Mouse (Mus musculus) kidney, embryonic 14.5 days (tissue): Measurements from ENCODE around the gene Kmt5c. TPM values are rescaled to one million over a fixed set of nuclear protein-coding genes. Genes with fewer than 3 reads are reported as not detected.

Experiments
- ATAC-seq: fragments of 200-750 bp; cut with Nextera tagmentation; 2 replicates; pipeline ENCODE4 v1.8.0; 2017; ENCODE audit warnings: moderate number of reproducible peaks, mild to moderate bottlenecking, moderate TSS enrichment, moderate library complexity; ENCODE audit not compliant: low FRiP score, low TSS enrichment
- H3K27ac ChIP-seq: fragments of 300-500 bp; sonication (generic); 2 replicates; pipeline ENCODE4 v1.5.1; 2014; ENCODE audit warnings: low read depth, mild to moderate bottlenecking, low read length, moderate library complexity, mixed read lengths
- H3K27me3 ChIP-seq: fragments of 300-500 bp; sonication (generic); 2 replicates; pipeline ENCODE4 v1.6.1; 2014; ENCODE audit warnings: mild to moderate bottlenecking, low read length; ENCODE audit not compliant: control insufficient read depth, insufficient read depth
- H3K36me3 ChIP-seq: fragments of 300-500 bp; sonication (generic); 2 replicates; pipeline ENCODE4 v1.6.1; 2014; ENCODE audit warnings: low read length, mixed read lengths; ENCODE audit not compliant: control insufficient read depth, insufficient read depth
- H3K4me1 ChIP-seq: fragments of 300-500 bp; sonication (generic); 2 replicates; pipeline ENCODE4 v1.6.1; 2014; ENCODE audit warnings: low read length, mixed read lengths; ENCODE audit not compliant: control insufficient read depth, insufficient read depth
- H3K4me2 ChIP-seq: fragments of 300-500 bp; sonication (generic); replicated peaks from 2 replicates; pipeline ENCODE4 v1.6.1; 2014; ENCODE audit warnings: low read depth, mild to moderate bottlenecking, low read length
- H3K4me3 ChIP-seq: fragments of 300-500 bp; sonication (generic); 2 replicates; pipeline ENCODE4 v1.5.1; 2014; ENCODE audit warnings: mild to moderate bottlenecking, low read length
- H3K9ac ChIP-seq: fragments of 300-500 bp; sonication (generic); 2 replicates; pipeline ENCODE4 v1.6.1; 2014; ENCODE audit warnings: low read depth, mild to moderate bottlenecking, low read length, moderate library complexity
- H3K9me3 ChIP-seq: fragments of 300-500 bp; sonication (generic); 2 replicates; pipeline ENCODE4 v1.6.1; 2016; ENCODE audit warnings: low read length; ENCODE audit not compliant: control insufficient read depth
- WGBS: fragments of 180-500 bp; shearing (Covaris S2); extraction: QIAGEN DNeasy Blood & Tissue Kit; methylation state at CpG from one replicate; pipeline ENCODE4 v1.1.7; 2014; 5-methylcytosine and 5-hydroxymethylcytosine counted together
- polyA plus RNA-seq: library from polyadenylated mRNA; unstranded; fragments of >200 nt; fragmentation: Nextera tagmentation; extraction: Ambion mirVana; gene quantifications from 2 replicates; pipeline ENCODE4 v1.2.1, GENCODE M21; 2014

Kmt5c gene
- 59.3 and 69.2 TPM in 2 replicates for polyA plus RNA-seq

DNA sequence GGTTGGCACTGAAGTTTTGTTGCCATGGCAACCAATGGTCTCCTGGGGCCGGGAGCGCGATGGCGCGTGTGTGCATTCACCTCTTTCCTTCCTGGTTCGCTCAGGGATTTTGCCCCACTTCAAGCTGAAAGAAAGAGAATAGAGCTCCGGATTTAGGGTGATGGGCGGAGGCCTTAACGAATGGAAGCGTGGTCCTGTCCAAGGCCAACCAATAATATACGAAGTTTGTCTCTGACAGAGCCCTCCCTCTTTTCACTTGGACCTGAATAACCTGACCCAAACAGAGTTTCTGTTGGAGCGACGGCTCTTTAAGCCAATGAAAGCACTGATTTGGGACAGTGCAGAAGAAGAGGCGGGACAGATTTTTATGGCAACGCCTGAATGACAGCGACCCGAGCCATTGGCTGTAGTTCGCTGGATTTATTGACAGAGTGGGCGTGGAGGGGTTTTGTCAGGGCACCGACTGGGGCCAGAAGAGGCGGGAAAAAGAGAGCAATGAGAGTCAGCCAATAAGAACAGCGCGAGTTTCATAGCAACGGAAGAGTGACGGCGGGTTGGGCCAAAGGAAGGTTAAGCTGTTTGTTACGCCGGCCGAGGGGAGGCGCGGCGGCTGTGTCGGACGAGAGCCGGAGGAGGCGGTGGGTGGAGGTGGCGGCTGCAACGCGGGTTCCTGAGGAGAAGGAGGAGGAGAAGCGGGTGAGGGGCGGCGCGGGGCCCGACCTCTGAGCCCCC lies at the start of gene Kmt5c:
Gene Kmt5c, plus strand, starts transcription at position 572 of the 732 bp plus-strand sequence.
- H3K4me3 ChIP-seq, result peak within 1 kb of the TSS; percentile 85
- peak within 1 kb of the TSS; percentile 85 for H3K9ac ChIP-seq
- H3K4me2 ChIP-seq, result peak within 1 kb of the TSS; percentile 75
- H3K27ac ChIP-seq, result peak within 1 kb of the TSS; percentile 92
- no peaks in the 10 kb centered on the region for H3K27me3 ChIP-seq
- H3K36me3 ChIP-seq, result peaks cover 15% of the 10 kb centered on the region
- ATAC-seq, result peak; percentile 97
- under 1% methylated on average over 37 of the region's 44 CpGs for WGBS
- no peaks in the 10 kb centered on the region for H3K9me3 ChIP-seq
- H3K4me1 ChIP-seq, result peaks cover 26% of the 10 kb centered on the region

DNA sequence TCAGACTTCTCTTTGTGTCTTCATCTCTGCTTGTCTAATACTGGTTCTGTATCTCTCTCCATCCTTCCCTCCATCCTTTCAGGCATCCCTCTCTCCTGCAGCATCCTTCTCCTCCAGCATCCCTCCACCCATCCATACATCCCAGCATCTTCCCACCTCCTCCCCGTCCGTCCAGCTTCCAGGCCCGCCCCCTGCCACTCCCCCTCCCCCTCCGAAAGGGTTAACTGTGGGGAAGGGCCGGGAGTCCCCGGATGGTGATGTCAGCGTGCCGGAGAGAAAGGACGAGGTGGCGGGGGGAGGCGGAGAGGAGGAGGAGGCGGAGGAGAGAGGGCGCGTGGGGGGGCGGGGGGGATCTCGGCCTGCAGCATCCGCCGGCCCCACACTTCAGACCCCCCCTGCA lies 49.5 kb upstream of the Kmt5c start, which contains the start of gene Brsk1:
Gene Brsk1, plus strand, starts transcription at position 218 of the 400 bp plus-strand sequence.
- H3K4me3 ChIP-seq, result peak within 1 kb of the TSS; percentile 88
- peak within 1 kb of the TSS; percentile 94 for H3K4me2 ChIP-seq
- no peaks in the 10 kb centered on the region for H3K9me3 ChIP-seq
- WGBS, result 3% methylated on average over 8 of the region's 18 CpGs
- peak within 1 kb of the TSS; percentile 100 for H3K9ac ChIP-seq
- H3K4me1 ChIP-seq, result no peaks in the 10 kb centered on the region
- H3K27me3 ChIP-seq, result no peaks in the 10 kb centered on the region
- peaks cover 23% of the 10 kb centered on the region for H3K36me3 ChIP-seq
- H3K27ac ChIP-seq, result peak within 1 kb of the TSS; percentile 86
- ATAC-seq, result peak; percentile 84

DNA sequence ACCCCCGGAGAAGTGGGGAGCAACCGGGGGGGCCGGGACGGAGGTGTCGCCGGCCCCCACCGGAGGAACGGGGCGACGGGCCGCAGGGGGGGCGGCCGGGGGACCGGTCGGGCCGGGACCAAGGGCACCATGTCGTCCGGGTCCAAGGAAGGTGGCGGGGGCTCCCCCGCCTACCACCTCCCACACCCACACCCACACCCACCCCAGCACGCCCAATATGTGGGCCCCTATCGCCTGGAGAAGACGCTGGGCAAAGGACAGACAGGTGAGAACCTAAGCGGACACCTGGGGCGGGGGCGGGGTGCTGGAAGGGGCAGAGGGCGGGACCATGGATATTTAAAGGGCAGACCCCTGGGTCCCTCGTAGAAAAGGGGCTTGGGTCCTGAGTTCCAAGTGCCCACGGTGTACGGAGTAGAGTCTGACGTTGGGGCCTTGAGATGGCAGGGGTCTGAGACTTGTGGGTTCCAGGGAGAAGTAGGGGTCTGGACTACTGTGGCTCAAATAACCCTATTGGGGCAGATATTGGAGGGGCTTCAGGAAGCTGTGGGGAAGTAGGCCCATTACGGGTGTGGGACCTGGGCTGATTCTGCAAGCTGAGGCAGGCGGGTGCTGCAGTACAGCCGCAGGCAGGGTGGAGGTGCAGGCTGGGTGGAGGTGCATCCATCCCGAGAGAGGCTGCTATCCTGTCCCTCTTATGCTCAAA lies 48.8 kb upstream of the Kmt5c start:
- WGBS, result 4% methylated on average over 26 of the region's 35 CpGs
- Histone ChIP-seq H3K9ac (peak overlapping the region; percentile 100), H3K27ac (peak overlapping the region; percentile 86), H3K27me3 (no peaks in the 10 kb centered on the region), H3K9me3 (no peaks in the 10 kb centered on the region), H3K4me1 (no peaks in the 10 kb centered on the region), H3K36me3 (peaks cover 29% of the 10 kb centered on the region), H3K4me3 (peak overlapping the region; percentile 88), H3K4me2 (peak overlapping the region; percentile 94)
- ATAC-seq, result peak; percentile 50

DNA sequence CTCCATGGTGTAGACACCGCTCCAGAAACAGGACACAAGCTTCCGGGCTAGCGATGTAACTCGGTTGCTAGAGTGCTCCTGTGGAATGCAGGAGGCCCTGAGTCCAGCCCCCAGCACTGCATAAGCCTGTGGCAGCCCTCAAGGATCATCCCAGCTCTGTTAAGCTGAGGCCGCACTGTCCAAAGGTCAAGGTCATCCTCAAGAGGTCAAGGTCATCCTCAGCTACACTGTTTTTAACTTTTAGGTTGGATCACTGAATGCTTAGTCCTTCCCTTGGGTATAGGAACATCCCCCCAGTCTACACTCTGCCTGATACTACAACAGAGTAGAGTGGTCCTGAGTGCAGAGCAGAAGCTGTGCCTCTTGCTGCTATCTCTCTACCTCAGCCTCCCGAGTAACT lies 46.9 kb upstream of the Kmt5c start:
- Histone ChIP-seq H3K9me3 (no peaks in the 10 kb centered on the region), H3K27ac (no peak overlapping the region), H3K4me3 (no peak overlapping the region), H3K4me1 (no peaks in the 10 kb centered on the region), H3K36me3 (peaks cover 39% of the 10 kb centered on the region), H3K4me2 (no peak overlapping the region), H3K27me3 (no peaks in the 10 kb centered on the region), H3K9ac (no peak overlapping the region)
- 95% methylated on average over 6 of the region's 6 CpGs for WGBS
- no peak for ATAC-seq

DNA sequence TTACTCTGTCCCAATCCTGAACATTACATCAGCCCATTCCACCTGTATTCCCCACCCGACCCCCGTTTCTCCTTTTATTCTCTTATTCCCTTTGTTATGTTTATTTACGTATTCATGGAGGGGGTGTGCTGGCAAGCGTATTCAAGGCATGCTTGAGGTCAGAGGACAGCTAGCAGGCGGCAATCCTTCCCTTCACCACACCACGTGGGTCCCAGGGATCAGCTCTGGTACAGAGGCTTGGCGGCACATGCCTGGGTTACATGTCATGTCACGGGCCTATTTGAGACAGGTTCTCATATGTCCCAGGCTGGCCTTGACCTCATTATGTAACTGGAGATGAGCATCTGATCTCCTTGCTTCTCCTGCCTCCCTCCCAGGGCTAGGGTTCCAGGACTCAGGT lies 37.6 kb upstream of the Kmt5c start:
- Histone ChIP-seq H3K4me1 (no peaks in the 10 kb centered on the region), H3K4me2 (no peak overlapping the region), H3K27me3 (no peaks in the 10 kb centered on the region), H3K27ac (no peak overlapping the region), H3K4me3 (no peak overlapping the region), H3K9ac (no peak overlapping the region), H3K36me3 (peaks cover 47% of the 10 kb centered on the region), H3K9me3 (no peaks in the 10 kb centered on the region)
- 53% methylated on average over 8 of the region's 8 CpGs for WGBS
- peak; percentile 40; the same call in 1 of the 2 replicates for ATAC-seq

DNA sequence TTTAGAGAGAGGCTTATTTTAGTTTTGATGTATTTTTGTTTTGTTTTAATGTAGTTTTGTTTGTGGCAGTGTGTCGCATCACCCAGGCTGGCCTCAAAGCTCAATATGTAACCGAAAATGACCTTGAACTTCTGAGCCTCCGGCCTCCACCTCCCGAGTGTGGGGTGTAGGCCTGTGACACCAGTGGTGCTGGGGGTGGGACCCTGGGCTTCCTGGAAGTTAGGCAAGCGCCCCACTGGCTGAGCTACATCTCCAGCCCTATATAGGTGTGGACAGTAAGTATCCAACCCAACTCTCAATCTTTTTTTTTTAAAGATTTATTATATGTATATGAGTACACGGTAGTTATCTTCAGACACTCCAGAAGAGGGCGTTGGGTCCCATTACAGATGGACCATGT lies 36.7 kb upstream of the Kmt5c start:
- no peaks in the 10 kb centered on the region for H3K4me1 ChIP-seq
- no peak overlapping the region for H3K4me2 ChIP-seq
- no peaks in the 10 kb centered on the region for H3K9me3 ChIP-seq
- no peak overlapping the region for H3K27ac ChIP-seq
- peaks cover 50% of the 10 kb centered on the region for H3K36me3 ChIP-seq
- H3K27me3 ChIP-seq, result no peaks in the 10 kb centered on the region
- ATAC-seq, result 0 out of 2 replicates have a peak, but pooled peaks have one; percentile 6
- no peak overlapping the region for H3K9ac ChIP-seq
- no peak overlapping the region for H3K4me3 ChIP-seq
- 92% methylated on average over 7 of the region's 7 CpGs for WGBS

DNA sequence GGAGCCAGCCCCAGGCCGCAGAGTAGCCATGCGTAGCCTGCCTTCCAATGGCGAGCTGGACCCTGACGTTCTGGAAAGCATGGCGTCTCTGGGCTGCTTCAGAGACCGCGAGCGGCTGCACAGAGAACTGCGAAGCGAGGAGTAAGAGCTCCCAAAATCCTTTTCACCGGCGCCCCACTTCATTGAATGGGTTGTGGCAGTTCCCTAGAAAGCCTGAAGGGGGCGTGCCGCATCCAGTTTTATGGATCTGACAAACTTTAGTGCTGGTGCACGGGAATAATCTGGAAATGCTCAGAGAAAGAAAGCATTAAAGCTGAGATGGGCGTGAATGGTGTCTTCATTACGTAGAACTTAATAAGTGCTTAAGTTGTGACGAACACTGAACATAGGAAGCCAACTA lies 34.8 kb upstream of the Kmt5c start:
- H3K4me1 ChIP-seq, result no peaks in the 10 kb centered on the region
- H3K4me2 ChIP-seq, result no peak overlapping the region
- ATAC-seq, result no peak
- no peaks in the 10 kb centered on the region for H3K27me3 ChIP-seq
- H3K9me3 ChIP-seq, result no peaks in the 10 kb centered on the region
- no peak overlapping the region for H3K9ac ChIP-seq
- 43% methylated on average over 18 of the region's 18 CpGs for WGBS
- H3K4me3 ChIP-seq, result no peak overlapping the region
- H3K27ac ChIP-seq, result no peak overlapping the region
- H3K36me3 ChIP-seq, result peaks cover 48% of the 10 kb centered on the region

DNA sequence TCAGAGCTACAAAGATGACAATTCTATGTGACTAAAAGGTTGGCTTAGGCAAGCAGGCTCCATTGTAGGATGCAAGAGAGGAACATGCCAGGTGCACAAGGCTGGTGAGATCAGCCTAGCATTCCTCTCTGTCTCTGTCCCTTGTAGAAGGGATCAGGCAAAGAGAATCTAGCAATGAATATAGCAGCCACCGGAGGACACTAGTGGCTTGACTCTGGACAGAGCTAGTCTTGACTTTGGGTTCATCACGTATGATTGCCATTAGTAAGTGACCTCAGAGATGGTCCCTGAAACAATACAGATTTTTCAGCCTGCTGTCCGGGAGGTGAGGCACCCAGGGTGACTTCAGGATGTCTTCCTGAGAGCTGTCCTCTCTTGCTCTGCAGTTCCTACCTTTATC lies 27.3 kb upstream of the Kmt5c start:
- no peak for ATAC-seq
- peaks cover 63% of the 10 kb centered on the region for H3K36me3 ChIP-seq

DNA sequence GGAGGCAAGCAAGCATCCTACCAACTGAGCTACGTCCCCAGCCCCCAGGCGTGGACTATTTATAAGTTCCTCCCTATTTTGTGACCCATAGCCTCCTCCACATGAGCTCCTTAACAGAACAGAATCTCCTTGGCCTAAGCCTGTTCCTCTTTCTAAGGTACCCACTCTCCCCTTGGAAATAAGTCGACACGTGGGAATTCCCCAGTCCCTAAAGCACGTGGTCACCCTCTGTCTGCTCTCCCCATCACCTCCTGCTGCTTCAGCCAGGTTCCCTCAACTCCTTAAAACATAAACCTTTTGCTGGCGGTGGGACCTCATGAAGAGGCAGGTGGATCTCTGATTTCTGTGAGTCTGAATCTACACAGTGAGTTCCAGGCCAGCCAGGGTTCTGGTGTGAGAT lies 23.0 kb upstream of the Kmt5c start:
- Histone ChIP-seq H3K9ac (no peak overlapping the region), H3K27ac (no peak overlapping the region), H3K9me3 (no peaks in the 10 kb centered on the region), H3K27me3 (no peaks in the 10 kb centered on the region), H3K4me2 (no peak overlapping the region), H3K4me1 (no peaks in the 10 kb centered on the region), H3K36me3 (peaks cover 28% of the 10 kb centered on the region), H3K4me3 (no peak overlapping the region)
- ATAC-seq, result 0 out of 2 replicates have a peak, but pooled peaks have one; percentile 50
- 48% methylated on average over 6 of the region's 6 CpGs for WGBS

More for the DNA sequence above, 27.3 kb upstream of the Kmt5c start:
- H3K4me3 ChIP-seq, result no peak overlapping the region
- no peak overlapping the region for H3K4me2 ChIP-seq
- WGBS, result 85% methylated on average over 3 of the region's 3 CpGs
- no peak overlapping the region for H3K27ac ChIP-seq
- no peaks in the 10 kb centered on the region for H3K27me3 ChIP-seq
- H3K4me1 ChIP-seq, result no peaks in the 10 kb centered on the region
- H3K9ac ChIP-seq, result no peak overlapping the region
- no peaks in the 10 kb centered on the region for H3K9me3 ChIP-seq
